Mouse (Mus musculus): ENCODE results near the gene Gm11639. TPM values are rescaled to one million over a fixed set of nuclear protein-coding genes. Genes with fewer than 3 reads are reported as not detected.

Gene Gm11639
- polyA plus RNA-seq, 1 experiment from 2014 or later: 0.01 TPM

GRCm38 (mm10) chr11:105156748-105157267 lies 471.3 kb downstream of the Gm11639 start:
- 82% methylated on average over 19 of the region's 19 CpGs for WGBS

GRCm38 (mm10) chr11:105158047-105158446 lies 472.5 kb downstream of the Gm11639 start:
- Histone ChIP-seq H3K9me3 (replicated peaks) (no peaks in the 10 kb centered on the region), H3K9ac (no peak overlapping the region), H3K36me3 (no peaks in the 10 kb centered on the region), H3K4me3 (replicated peaks) (no peak overlapping the region), H3K4me2 (replicated peaks) (no peak overlapping the region), H3K27me3 (no peaks in the 10 kb centered on the region), H3K27ac (replicated peaks) (no peak overlapping the region), H3K4me1 (peaks cover 9% of the 10 kb centered on the region; the same call in 1 of the 2 replicates)
- ATAC-seq (ENCODE audit: insufficient number of reproducible peaks, low FRiP score, low TSS enrichment, low read depth): no peak

More at GRCm38 (mm10) chr11:105156748-105157267, 471.3 kb downstream of the Gm11639 start:
- Histone ChIP-seq H3K9me3 (replicated peaks) (no peaks in the 10 kb centered on the region), H3K27me3 (no peaks in the 10 kb centered on the region), H3K4me3 (replicated peaks) (no peak overlapping the region), H3K4me2 (replicated peaks) (no peak overlapping the region), H3K27ac (replicated peaks) (no peak overlapping the region), H3K9ac (no peak overlapping the region), H3K4me1 (peaks cover 12% of the 10 kb centered on the region; the same call in 1 of the 2 replicates), H3K36me3 (no peaks in the 10 kb centered on the region)
- ATAC-seq (ENCODE audit: insufficient number of reproducible peaks, low FRiP score, low TSS enrichment, low read depth): no peak

- no peak overlapping the region for H3K4me3 ChIP-seq (replicated peaks)
- no peaks in the 10 kb centered on the region for H3K36me3 ChIP-seq
- no peak overlapping the region for H3K9ac ChIP-seq
- no peaks in the 10 kb centered on the region for H3K4me1 ChIP-seq
- no peaks in the 10 kb centered on the region for H3K27me3 ChIP-seq
- peaks cover 5% of the 10 kb centered on the region; the same call in 1 of the 2 replicates for H3K9me3 ChIP-seq (replicated peaks)
- H3K27ac ChIP-seq (replicated peaks): no peak overlapping the region
- no peak overlapping the region for H3K4me2 ChIP-seq (replicated peaks)
- ATAC-seq (ENCODE audit: insufficient number of reproducible peaks, low FRiP score, low TSS enrichment, low read depth): no peak
- WGBS: 50% methylated on average over 6 of the region's 6 CpGs
Measured at GRCm38 (mm10) chr11:105159673-105160360, 474.3 kb downstream of the Gm11639 start.

GRCm38 (mm10) chr11:105161411-105161810 lies 475.9 kb downstream of the Gm11639 start:
- ATAC-seq (ENCODE audit: insufficient number of reproducible peaks, low FRiP score, low TSS enrichment, low read depth): no peak
- peaks cover 5% of the 10 kb centered on the region; the same call in 1 of the 2 replicates for H3K9me3 ChIP-seq (replicated peaks)

GRCm38 (mm10) chr11:105164516-105165510 lies 479.3 kb downstream of the Gm11639 start:
- Histone ChIP-seq H3K9ac (no peak overlapping the region), H3K4me3 (replicated peaks) (no peak overlapping the region), H3K27ac (replicated peaks) (no peak overlapping the region), H3K4me2 (replicated peaks) (no peak overlapping the region), H3K9me3 (replicated peaks) (peaks cover 5% of the 10 kb centered on the region; the same call in 1 of the 2 replicates), H3K36me3 (no peaks in the 10 kb centered on the region), H3K27me3 (no peaks in the 10 kb centered on the region), H3K4me1 (no peaks in the 10 kb centered on the region)
- WGBS: 82% methylated on average over 69 of the region's 69 CpGs
- ATAC-seq (ENCODE audit: insufficient number of reproducible peaks, low FRiP score, low TSS enrichment, low read depth): no peak

More at GRCm38 (mm10) chr11:105161411-105161810, 475.9 kb downstream of the Gm11639 start:
- Histone ChIP-seq H3K4me2 (replicated peaks) (no peak overlapping the region), H3K27ac (replicated peaks) (no peak overlapping the region), H3K4me3 (replicated peaks) (no peak overlapping the region), H3K4me1 (no peaks in the 10 kb centered on the region), H3K27me3 (no peaks in the 10 kb centered on the region), H3K36me3 (no peaks in the 10 kb centered on the region), H3K9ac (no peak overlapping the region)
- 89% methylated on average over 2 of the region's 2 CpGs for WGBS

- no peaks in the 10 kb centered on the region for H3K27me3 ChIP-seq
- no peak overlapping the region for H3K4me2 ChIP-seq (replicated peaks)
- no peak overlapping the region for H3K4me3 ChIP-seq (replicated peaks)
- peaks cover 5% of the 10 kb centered on the region; the same call in 1 of the 2 replicates for H3K9me3 ChIP-seq (replicated peaks)
- 91% methylated on average over 10 of the region's 10 CpGs for WGBS
- no peaks in the 10 kb centered on the region for H3K36me3 ChIP-seq
- H3K4me1 ChIP-seq: no peaks in the 10 kb centered on the region
- no peak overlapping the region for H3K27ac ChIP-seq (replicated peaks)
- no peak for ATAC-seq (ENCODE audit: insufficient number of reproducible peaks, low FRiP score, low TSS enrichment, low read depth)
- no peak overlapping the region for H3K9ac ChIP-seq
Measured at GRCm38 (mm10) chr11:105166780-105167179, 481.3 kb downstream of the Gm11639 start.

Other genes starting within 250 kb of the Gm11639 start
- gene Kansl1, start 216.8 kb upstream of the Gm11639 start, polyA plus RNA-seq (2015; fragmentation: Nextera tagmentation; extraction: Ambion mirVana): 23.2 and 25.5 TPM in 2 replicates
- 37.4 and 39.6 TPM in 2 replicates for gene Cdc27, start 135.1 kb upstream of the Gm11639 start, polyA plus RNA-seq (2015; fragmentation: Nextera tagmentation; extraction: Ambion mirVana)
- gene Myl4, start 135.0 kb upstream of the Gm11639 start, polyA plus RNA-seq (2015; fragmentation: Nextera tagmentation; extraction: Ambion mirVana): 261 and 347 TPM in 2 replicates
- 5.2 TPM in 2 replicates for gene Itgb3, start 77.7 kb upstream of the Gm11639 start, polyA plus RNA-seq (2015; fragmentation: Nextera tagmentation; extraction: Ambion mirVana)

All from embryonic facial prominence, embryonic 15.5 days (tissue).